Mouse (Mus musculus) adrenal gland, adult 18-20 months (tissue): Measurements from ENCODE around the gene Mrpl42. TPM values are rescaled to one million over a fixed set of nuclear protein-coding genes. Genes with fewer than 3 reads are reported as not detected.
"Not testable (repeated sequence)": the region's sequence is repeated elsewhere in the genome, so short reads cannot be mapped to it uniquely, and the experiment has no call there.

Source experiments
- DNase-seq, 2 experiments: peaks; one replicate each; pipeline ENCODE4 v3.0.0; 2021 to 2022; ENCODE audit warnings: low spot score in 2 of 2
- long read RNA-seq, 2 experiments: library from polyadenylated mRNA; stranded (forward); transcript quantifications; one replicate each; pipeline ENCODE4 v2.0.0; 2021
- total RNA-seq, 2 experiments: library from RNA; stranded (reverse); gene quantifications; 1 replicate in 1 of 2; 2 replicates in 1 of 2; pipeline ENCODE4 v1.2.3; 2021

The Mrpl42 gene
- total RNA-seq = 100 to 1,000 TPM; 123 to 155 TPM
- long read RNA-seq, experiment 1, transcript Mrpl42-203 (6 exons, 661 nt) = major isoform, 15 of 22 reads
- long read RNA-seq, experiment 1, partial matches to known transcripts = 4 of 22 reads
- long read RNA-seq, experiment 1, other reads (novel, unspliced or antisense) = 3 of 22 reads
- long read RNA-seq, experiment 2, transcript Mrpl42-203 (6 exons, 661 nt) = major isoform, 130 of 154 reads
- long read RNA-seq, experiment 2, partial matches to known transcripts = 2 of 154 reads
- long read RNA-seq, experiment 2, other reads (novel, unspliced or antisense) = 18 of 154 reads

DNA sequence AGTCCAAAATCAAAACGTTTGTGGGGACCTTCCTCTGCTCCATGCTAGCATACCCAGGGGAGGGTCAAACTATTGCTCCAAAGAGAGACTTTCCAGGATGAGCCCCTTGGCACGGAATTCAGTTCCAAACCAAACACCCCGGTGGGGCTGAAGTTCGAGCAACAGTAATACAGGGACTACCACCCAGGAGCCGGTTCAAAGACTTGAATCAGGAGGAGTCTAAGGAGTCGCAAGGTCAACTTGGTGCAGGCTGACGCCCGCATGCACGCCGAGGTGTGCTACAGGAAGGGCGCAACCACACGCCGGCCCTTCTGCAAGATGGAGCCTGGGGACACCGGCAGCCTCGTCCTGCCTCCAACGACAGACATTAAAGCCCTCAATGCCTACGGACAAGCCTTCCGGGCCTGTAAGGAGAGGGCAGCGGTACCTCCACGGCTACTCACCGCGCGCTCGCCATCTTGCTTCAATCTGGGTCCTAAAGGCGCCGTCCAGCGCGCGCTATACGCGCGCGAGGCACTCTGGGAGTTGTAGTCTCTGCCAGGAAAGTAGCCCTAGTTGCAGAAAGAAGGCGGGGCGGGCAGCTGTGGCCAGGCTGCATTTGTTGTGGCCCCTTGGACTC is at the start of gene Mrpl42:
Gene Mrpl42 (minus strand): TSS at position 478 of the 619 bp plus-strand sequence.
- peak; percentile 71 to 78 for DNase-seq

- no peak for DNase-seq
Measured at GRCm38 (mm10) chr10:95550506-95550905, 48.8 kb upstream of the Mrpl42 start.

GRCm38 (mm10) chr10:95549080-95549479 is 47.3 kb upstream of the Mrpl42 start:
- not testable (repeated sequence) for DNase-seq

DNA sequence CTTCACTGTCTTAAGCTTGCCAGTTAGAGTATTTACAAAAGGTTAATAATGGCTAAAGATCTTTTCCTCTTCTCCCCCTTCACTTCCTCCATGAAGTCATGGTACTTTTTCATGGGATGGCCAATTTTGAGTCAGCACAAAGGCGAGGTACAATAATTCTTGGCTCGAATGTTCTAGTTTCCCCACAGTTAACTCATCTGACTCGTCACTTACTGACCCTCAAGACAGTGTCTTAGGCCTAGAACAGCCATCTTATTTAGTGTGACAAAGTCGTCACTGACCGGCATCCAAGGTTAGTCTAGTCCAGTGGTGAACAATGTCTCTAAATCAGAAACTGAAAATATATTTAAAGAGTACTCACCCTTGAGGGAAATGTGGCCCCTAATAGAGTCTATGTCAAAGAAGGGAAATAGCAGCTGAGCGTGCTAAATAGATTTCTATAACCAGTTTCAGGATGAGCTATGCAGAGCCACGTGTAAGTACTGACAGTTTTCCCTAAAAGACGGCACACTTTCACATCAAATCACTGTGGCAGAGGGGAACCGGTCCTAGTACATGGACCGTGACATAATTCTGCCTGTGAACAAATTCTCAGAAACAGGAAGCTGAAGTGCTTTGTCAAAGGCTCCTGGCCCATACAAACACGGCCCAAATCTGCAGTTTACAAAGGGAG is 46.5 kb upstream of the Mrpl42 start:
- no peak for DNase-seq

DNA sequence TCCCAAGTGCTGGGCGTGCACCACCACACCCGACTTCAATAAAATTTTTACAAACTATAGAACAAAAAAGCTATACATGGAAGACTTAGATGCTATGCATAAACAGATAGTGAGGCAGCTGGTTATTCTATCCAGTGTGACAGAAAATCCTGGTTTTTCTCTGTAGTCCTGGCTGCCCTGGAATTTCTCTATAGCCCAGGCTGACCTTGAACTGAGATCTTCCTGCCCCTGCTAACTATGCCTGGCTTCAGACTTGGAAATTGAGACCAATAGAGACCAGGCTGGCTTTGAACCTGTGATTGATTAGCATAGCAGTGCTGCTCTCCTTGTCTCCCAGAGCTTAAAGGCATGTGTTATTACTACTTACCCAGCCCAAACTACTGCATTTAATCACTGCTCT is 44.4 kb upstream of the Mrpl42 start:
- DNase-seq = no peak

GRCm38 (mm10) chr10:95545051-95545450 is 43.3 kb upstream of the Mrpl42 start:
- DNase-seq = no peak

DNA sequence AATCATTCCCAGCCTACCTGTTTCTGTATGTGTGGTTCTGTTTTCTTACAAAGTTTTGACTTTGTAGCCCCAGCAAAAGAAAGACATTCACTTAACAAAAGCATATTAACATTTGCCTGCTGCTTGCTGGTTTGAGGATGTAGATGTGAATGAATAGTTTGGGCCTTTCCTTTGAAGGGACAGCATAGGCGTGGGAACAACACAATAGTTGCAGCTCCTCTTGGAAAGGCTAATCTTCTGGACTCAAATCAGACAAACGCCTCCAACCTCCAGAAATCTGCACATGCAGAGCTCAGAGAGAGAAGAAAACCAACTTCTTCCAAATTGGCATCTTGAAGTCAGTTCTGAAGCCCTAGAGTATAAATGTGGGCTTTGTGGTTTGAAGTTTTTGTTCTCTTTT is 42.9 kb upstream of the Mrpl42 start:
- DNase-seq = no peak

- no peak for DNase-seq
Measured at GRCm38 (mm10) chr10:95544004-95544403, 42.3 kb upstream of the Mrpl42 start.

- DNase-seq = no peak
Measured at GRCm38 (mm10) chr10:95543377-95543776, 41.6 kb upstream of the Mrpl42 start.

GRCm38 (mm10) chr10:95542916-95543315 is 41.2 kb upstream of the Mrpl42 start:
- DNase-seq = no peak

DNA sequence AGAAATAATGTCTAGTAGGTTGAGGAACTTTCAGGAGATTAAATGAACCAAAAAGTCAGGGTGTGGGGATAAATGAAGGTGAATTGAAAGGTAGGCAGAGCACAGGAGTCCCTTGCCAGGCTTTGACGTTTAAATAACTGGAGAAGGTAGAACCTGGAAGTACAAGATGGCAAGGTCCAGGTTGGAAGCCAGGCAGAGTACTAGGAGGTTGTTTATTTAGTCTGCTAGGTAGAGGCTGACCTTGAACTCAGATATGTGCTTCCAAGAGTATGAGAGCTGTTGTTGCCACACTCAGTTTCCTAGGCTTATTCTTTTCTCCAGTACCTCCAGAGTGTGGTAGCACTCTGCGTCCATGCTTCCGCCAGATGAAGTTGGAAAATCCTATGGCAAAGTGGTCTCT is 38.1 kb upstream of the Mrpl42 start:
- no peak for DNase-seq

DNA sequence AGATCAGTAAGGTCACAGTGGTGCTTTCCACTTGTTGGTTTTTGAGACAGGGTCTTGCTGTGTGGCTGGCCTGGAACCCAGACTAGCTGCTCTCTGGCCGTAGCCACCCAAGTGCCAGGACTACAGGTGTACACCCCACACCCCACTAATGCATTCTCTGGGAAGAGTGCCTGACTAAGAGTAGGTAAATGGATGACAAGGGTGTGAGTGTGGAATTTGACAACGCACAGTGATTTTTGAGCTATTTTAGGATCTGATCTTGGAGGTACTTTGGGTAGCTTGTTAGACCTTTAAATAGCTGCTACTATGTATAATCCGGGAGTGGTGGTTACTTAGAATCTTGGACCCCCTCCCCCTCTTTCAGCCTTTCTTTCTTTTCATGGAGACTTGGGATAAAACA is 37.5 kb upstream of the Mrpl42 start:
- DNase-seq = no peak

DNA sequence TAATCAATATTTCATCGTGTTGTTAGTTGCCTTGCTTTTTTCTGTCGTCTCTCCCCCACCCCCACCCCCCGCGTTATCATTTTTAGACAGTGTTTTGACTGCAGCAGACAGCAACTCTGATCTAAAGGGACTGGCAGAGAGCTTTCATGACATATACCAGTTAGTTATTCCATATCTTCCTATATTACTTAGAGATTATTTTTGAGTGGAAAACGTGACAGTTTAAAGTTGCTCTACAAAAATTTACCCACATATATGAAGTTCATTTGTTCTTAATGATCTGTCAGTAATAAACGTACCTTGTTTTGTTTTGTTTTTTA is 34.4 kb upstream of the Mrpl42 start:
- no peak for DNase-seq

GRCm38 (mm10) chr10:95535399-95536221 is 33.9 kb upstream of the Mrpl42 start:
- DNase-seq = no peak

DNA sequence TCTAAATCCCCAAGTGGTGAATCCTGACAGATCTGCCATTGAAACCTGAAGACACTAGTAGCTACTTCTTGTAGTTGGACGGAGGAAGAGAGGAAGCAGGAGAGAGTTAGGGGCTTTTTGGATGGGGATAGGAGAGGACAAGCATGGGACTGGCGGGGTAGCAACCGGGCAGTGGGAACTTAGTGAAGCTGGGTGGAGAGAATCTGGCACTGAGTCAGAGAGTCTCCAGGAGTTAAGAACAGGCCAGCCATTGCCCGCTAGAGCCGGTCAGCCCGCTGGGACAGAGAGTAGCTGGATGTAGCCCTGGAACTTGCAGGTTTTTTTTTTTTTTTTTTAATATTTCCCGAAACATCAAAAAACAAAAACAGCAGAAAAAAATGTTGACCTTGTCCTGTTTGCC is 31.6 kb upstream of the Mrpl42 start:
- DNase-seq = no peak

DNA sequence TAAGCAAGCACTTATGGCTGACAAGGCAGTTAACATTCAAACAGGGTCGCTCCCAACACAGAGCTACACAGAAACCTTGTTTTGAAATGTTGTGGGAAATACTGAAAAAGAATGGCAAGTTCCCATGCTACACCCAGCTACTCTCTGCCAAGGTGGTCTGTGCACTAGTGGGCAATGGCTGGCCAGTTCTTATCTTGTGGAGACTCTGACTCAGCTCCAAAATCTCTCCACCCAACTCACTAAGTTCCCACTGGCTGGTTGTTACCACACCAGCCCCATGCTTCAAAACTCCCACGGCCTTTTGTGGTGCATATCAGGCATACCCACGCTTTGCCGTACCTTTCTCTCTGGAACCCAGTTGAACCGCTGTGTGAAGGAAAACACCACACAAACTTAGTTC is 31.2 kb upstream of the Mrpl42 start:
- no peak for DNase-seq

DNA sequence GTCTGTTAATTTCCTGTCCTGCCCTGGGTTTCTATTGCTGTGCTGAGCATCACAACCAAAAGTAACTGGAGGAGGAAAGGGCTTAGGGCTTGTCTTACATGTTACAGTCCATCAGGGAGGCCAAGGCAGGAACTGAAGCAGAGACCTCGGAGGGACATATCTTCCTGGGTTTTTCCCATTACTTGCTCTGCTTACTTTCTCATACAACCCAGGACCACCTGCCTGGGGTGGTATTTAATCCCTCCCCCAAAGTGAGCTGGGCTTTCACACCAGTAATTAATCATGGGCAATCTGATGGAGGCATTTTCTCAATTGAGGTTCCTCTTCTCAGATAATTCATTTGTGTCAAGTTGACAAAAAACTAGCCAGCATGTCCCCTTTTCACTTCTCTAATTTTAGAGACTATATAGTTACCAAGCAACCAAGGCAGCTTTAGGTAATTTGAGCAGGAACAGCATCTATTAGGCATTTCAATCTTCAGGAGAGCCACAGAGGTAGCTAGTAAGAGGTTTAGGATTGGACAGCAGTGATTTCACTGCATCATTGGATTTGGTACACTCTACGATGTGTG is 28.9 kb upstream of the Mrpl42 start:
- DNase-seq = no peak

GRCm38 (mm10) chr10:95526495-95527122 is 24.9 kb upstream of the Mrpl42 start:
- DNase-seq = no peak

GRCm38 (mm10) chr10:95525871-95526270 is 24.1 kb upstream of the Mrpl42 start:
- no peak for DNase-seq

- no peak for DNase-seq
Measured at GRCm38 (mm10) chr10:95525037-95525675, 23.4 kb upstream of the Mrpl42 start.
